Mouse (Mus musculus) forebrain, embryonic 16.5 days (tissue): Measurements from ENCODE around the gene Naa16. TPM values are rescaled to one million over a fixed set of nuclear protein-coding genes. Genes with fewer than 3 reads are reported as not detected.

ENCODE experiments used
- ATAC-seq: fragments of 200-750 bp; cut with Nextera tagmentation; 2 replicates; pipeline ENCODE4 v1.8.0; 2017; ENCODE audit warnings: mild to moderate bottlenecking, moderate library complexity
- H3K27ac ChIP-seq: fragments of 300-500 bp; sonication (generic); 2 replicates; pipeline ENCODE4 v1.5.1; 2014; ENCODE audit warnings: low read length, control low read depth
- H3K27me3 ChIP-seq: fragments of 300-500 bp; sonication (generic); replicated peaks from 2 replicates; pipeline ENCODE4 v1.6.1; 2014; ENCODE audit warnings: low read length; ENCODE audit not compliant: control insufficient read depth, insufficient read depth
- H3K36me3 ChIP-seq: fragments of 300-500 bp; sonication (generic); 2 replicates; pipeline ENCODE4 v1.6.1; 2014; ENCODE audit not compliant: control insufficient read depth, insufficient read depth
- H3K4me1 ChIP-seq: fragments of 300-500 bp; sonication (generic); replicated peaks from 2 replicates; pipeline ENCODE4 v1.6.1; 2014; ENCODE audit warnings: low read length; ENCODE audit not compliant: control insufficient read depth, insufficient read depth
- H3K4me2 ChIP-seq: fragments of 300-500 bp; sonication (generic); 2 replicates; pipeline ENCODE4 v1.6.1; 2014; ENCODE audit warnings: mild to moderate bottlenecking, low read length, control low read depth
- H3K4me3 ChIP-seq: fragments of 300-500 bp; sonication (generic); replicated peaks from 2 replicates; pipeline ENCODE4 v1.5.1; 2014; ENCODE audit warnings: mild to moderate bottlenecking, low read length, control low read depth
- H3K9ac ChIP-seq: fragments of 300-500 bp; sonication (generic); replicated peaks from 2 replicates; pipeline ENCODE4 v1.6.1; 2014; ENCODE audit warnings: low read depth, low read length, control low read depth
- H3K9me3 ChIP-seq: fragments of 300-500 bp; sonication (generic); 2 replicates; pipeline ENCODE4 v1.6.1; 2016; ENCODE audit warnings: low read length; ENCODE audit not compliant: control insufficient read depth
- WGBS: fragments of 180-500 bp; shearing (Covaris S2); extraction: QIAGEN DNeasy Blood & Tissue Kit; methylation state at CpG from one replicate; pipeline ENCODE4 v1.1.7; 2014; 5-methylcytosine and 5-hydroxymethylcytosine counted together
- polyA plus RNA-seq: library from polyadenylated mRNA; unstranded; fragments of >200 nt; fragmentation: Nextera tagmentation; extraction: Ambion mirVana; gene quantifications from 2 replicates; pipeline ENCODE4 v1.2.1, GENCODE M21; 2015

Gene Naa16
- polyA plus RNA-seq, 1 experiment from 2014 or later: 28.6 TPM

GRCm38 (mm10) chr14:79285549-79285948 lies 105.0 kb downstream of the Naa16 start:
- no peak overlapping the region for H3K4me2 ChIP-seq
- H3K36me3 ChIP-seq: no peaks in the 10 kb centered on the region
- no peak overlapping the region for H3K9ac ChIP-seq
- H3K27me3 ChIP-seq: no peaks in the 10 kb centered on the region
- no peak overlapping the region for H3K27ac ChIP-seq
- H3K9me3 ChIP-seq: no peaks in the 10 kb centered on the region
- H3K4me3 ChIP-seq: no peak overlapping the region
- ATAC-seq: no peak
- peaks cover 15% of the 10 kb centered on the region for H3K4me1 ChIP-seq
- 93% methylated on average over 5 of the region's 5 CpGs for WGBS

GRCm38 (mm10) chr14:79284616-79285015 lies 106.0 kb downstream of the Naa16 start:
- Histone ChIP-seq H3K4me3 (no peak overlapping the region), H3K27me3 (no peaks in the 10 kb centered on the region), H3K36me3 (no peaks in the 10 kb centered on the region), H3K9me3 (no peaks in the 10 kb centered on the region), H3K9ac (no peak overlapping the region), H3K4me1 (peaks cover 8% of the 10 kb centered on the region), H3K4me2 (no peak overlapping the region), H3K27ac (no peak overlapping the region)
- 82% methylated on average over 4 of the region's 4 CpGs for WGBS
- no peak for ATAC-seq

GRCm38 (mm10) chr14:79283952-79284351 lies 106.6 kb downstream of the Naa16 start:
- Histone ChIP-seq H3K36me3 (no peaks in the 10 kb centered on the region), H3K4me3 (no peak overlapping the region), H3K9ac (no peak overlapping the region), H3K27ac (no peak overlapping the region), H3K27me3 (no peaks in the 10 kb centered on the region), H3K9me3 (no peaks in the 10 kb centered on the region), H3K4me2 (no peak overlapping the region), H3K4me1 (peaks cover 3% of the 10 kb centered on the region)
- no peak for ATAC-seq
- 91% methylated on average over 7 of the region's 7 CpGs for WGBS

GRCm38 (mm10) chr14:79281894-79282553 lies 108.6 kb downstream of the Naa16 start:
- H3K4me3 ChIP-seq: no peak overlapping the region

GRCm38 (mm10) chr14:79280456-79280855 lies 110.1 kb downstream of the Naa16 start:
- ATAC-seq: no peak

More at GRCm38 (mm10) chr14:79281894-79282553, 108.6 kb downstream of the Naa16 start:
- no peak for ATAC-seq
- WGBS: 93% methylated on average over 9 of the region's 9 CpGs
- Histone ChIP-seq H3K27ac (no peak overlapping the region), H3K9me3 (no peaks in the 10 kb centered on the region), H3K4me1 (no peaks in the 10 kb centered on the region), H3K36me3 (no peaks in the 10 kb centered on the region), H3K27me3 (no peaks in the 10 kb centered on the region), H3K9ac (no peak overlapping the region), H3K4me2 (no peak overlapping the region)

GRCm38 (mm10) chr14:79279494-79279893 lies 111.1 kb downstream of the Naa16 start:
- ATAC-seq: no peak
- 84% methylated on average over 1 of the region's 1 CpGs for WGBS
- no peak overlapping the region for H3K4me3 ChIP-seq
- H3K4me2 ChIP-seq: no peak overlapping the region
- H3K27me3 ChIP-seq: no peaks in the 10 kb centered on the region
- no peak overlapping the region for H3K27ac ChIP-seq
- no peaks in the 10 kb centered on the region for H3K4me1 ChIP-seq
- no peaks in the 10 kb centered on the region for H3K36me3 ChIP-seq
- H3K9ac ChIP-seq: no peak overlapping the region
- H3K9me3 ChIP-seq: no peaks in the 10 kb centered on the region

More at GRCm38 (mm10) chr14:79280456-79280855, 110.1 kb downstream of the Naa16 start:
- Histone ChIP-seq H3K9ac (no peak overlapping the region), H3K9me3 (no peaks in the 10 kb centered on the region), H3K4me2 (no peak overlapping the region), H3K27ac (no peak overlapping the region), H3K27me3 (no peaks in the 10 kb centered on the region), H3K36me3 (no peaks in the 10 kb centered on the region), H3K4me1 (no peaks in the 10 kb centered on the region), H3K4me3 (no peak overlapping the region)
- 94% methylated on average over 9 of the region's 9 CpGs for WGBS

GRCm38 (mm10) chr14:79278927-79279326 lies 111.7 kb downstream of the Naa16 start:
- no peaks in the 10 kb centered on the region for H3K9me3 ChIP-seq
- no peak overlapping the region for H3K4me2 ChIP-seq
- no peak for ATAC-seq
- H3K9ac ChIP-seq: no peak overlapping the region
- H3K4me1 ChIP-seq: no peaks in the 10 kb centered on the region
- H3K27ac ChIP-seq: no peak overlapping the region
- no peaks in the 10 kb centered on the region for H3K27me3 ChIP-seq
- no peaks in the 10 kb centered on the region for H3K36me3 ChIP-seq
- 90% methylated on average over 4 of the region's 4 CpGs for WGBS
- H3K4me3 ChIP-seq: no peak overlapping the region

- 36% methylated on average over 7 of the region's 7 CpGs for WGBS
- Histone ChIP-seq H3K4me1 (no peaks in the 10 kb centered on the region), H3K4me2 (no peak overlapping the region), H3K36me3 (no peaks in the 10 kb centered on the region), H3K9me3 (no peaks in the 10 kb centered on the region), H3K4me3 (no peak overlapping the region), H3K9ac (no peak overlapping the region), H3K27ac (no peak overlapping the region), H3K27me3 (no peaks in the 10 kb centered on the region)
- ATAC-seq: no peak
Observed at GRCm38 (mm10) chr14:79277922-79278321, 112.7 kb downstream of the Naa16 start.

GRCm38 (mm10) chr14:79275870-79276395 lies 114.6 kb downstream of the Naa16 start:
- WGBS: 83% methylated on average over 8 of the region's 8 CpGs
- no peaks in the 10 kb centered on the region for H3K36me3 ChIP-seq
- no peaks in the 10 kb centered on the region for H3K9me3 ChIP-seq
- no peaks in the 10 kb centered on the region for H3K27me3 ChIP-seq
- H3K27ac ChIP-seq: no peak overlapping the region
- ATAC-seq: no peak
- H3K9ac ChIP-seq: no peak overlapping the region
- no peaks in the 10 kb centered on the region for H3K4me1 ChIP-seq
- no peak overlapping the region for H3K4me3 ChIP-seq
- no peak overlapping the region for H3K4me2 ChIP-seq
